Mouse (Mus musculus) brain, embryonic 14.5 days (tissue): ENCODE results near the gene 4930432M17Rik.

Experiments used
- CTCF ChIP-seq: fragments of 200-500 bp; IDR thresholded peaks from 2 replicates; pipeline ENCODE4 v1.5.1; 2012; ENCODE audit warnings: inconsistent platforms, mild to moderate bottlenecking, moderate library complexity, borderline replicate concordance; ENCODE audit not compliant: insufficient read depth, insufficient read length; ENCODE audit errors: extremely low read depth
- POLR2A ChIP-seq: fragments of 200-500 bp; IDR thresholded peaks from 2 replicates; pipeline ENCODE4 v1.6.1; 2012; ENCODE audit warnings: mild to moderate bottlenecking, inconsistent platforms, borderline replicate concordance; ENCODE audit not compliant: poor library complexity, insufficient read depth, insufficient read length, severe bottlenecking; ENCODE audit errors: extremely low read depth

GRCm38 (mm10) chr3:121643236-121643635 lies 27.3 kb upstream of the 4930432M17Rik start:
- no peak for TF ChIP-seq CTCF
- TF ChIP-seq POLR2A: no peak
